Mouse (Mus musculus): ENCODE data around the gene Nedd4. TPM values are rescaled to one million over a fixed set of nuclear protein-coding genes. Genes with fewer than 3 reads are reported as not detected.
"Not testable (repeated sequence)": the region's sequence is repeated elsewhere in the genome, so short reads cannot be mapped to it uniquely, and the experiment has no call there.

Gene Nedd4
- polyA plus RNA-seq, 1 experiment = 80.4 TPM

- Histone ChIP-seq H3K27ac (ENCODE audit: control insufficient read depth, insufficient read depth, low read length) (peak overlapping the region; percentile 59; the same call in 1 of the 2 replicates), H3K27me3 (ENCODE audit: control insufficient read depth, insufficient read depth, low read length) (no peaks in the 10 kb centered on the region), H3K36me3 (ENCODE audit: control insufficient read depth, insufficient read depth, low read length) (no peaks in the 10 kb centered on the region), H3K4me3 (ENCODE audit: control insufficient read depth, insufficient read depth, low read length) (peak overlapping the region; percentile 43), H3K4me1 (replicated peaks; ENCODE audit: control insufficient read depth, insufficient read depth, low read length) (peaks cover 12% of the 10 kb centered on the region)
- TF ChIP-seq CTCF (IDR thresholded peaks at IDR 0.05; ENCODE audit: borderline replicate concordance, control insufficient read depth, extremely low read depth, insufficient read depth, low read length, poor library complexity) (no peak), POLR2A (IDR thresholded peaks at IDR 0.05; ENCODE audit: control insufficient read depth, extremely low read depth, insufficient read depth, low read length, poor library complexity) (no peak)
- no peak for DNase-seq
- WGBS = 30% methylated on average over 27 of the region's 27 CpGs
Observed at GRCm38 (mm10) chr9:72639843-72640621, 22.1 kb upstream of the Nedd4 start.

GRCm38 (mm10) chr9:72640642-72641041 is 21.5 kb upstream of the Nedd4 start:
- no peaks in the 10 kb centered on the region for H3K27me3 ChIP-seq (ENCODE audit: control insufficient read depth, insufficient read depth, low read length)
- WGBS = 89% methylated on average over 7 of the region's 7 CpGs
- no peak overlapping the region for H3K4me3 ChIP-seq (ENCODE audit: control insufficient read depth, insufficient read depth, low read length)
- DNase-seq = no peak
- TF ChIP-seq POLR2A (IDR thresholded peaks at IDR 0.05; ENCODE audit: control insufficient read depth, extremely low read depth, insufficient read depth, low read length, poor library complexity) (no peak), CTCF (IDR thresholded peaks at IDR 0.05; ENCODE audit: borderline replicate concordance, control insufficient read depth, extremely low read depth, insufficient read depth, low read length, poor library complexity) (no peak)
- peaks cover 12% of the 10 kb centered on the region for H3K4me1 ChIP-seq (replicated peaks; ENCODE audit: control insufficient read depth, insufficient read depth, low read length)
- no peaks in the 10 kb centered on the region for H3K36me3 ChIP-seq (ENCODE audit: control insufficient read depth, insufficient read depth, low read length)
- peak overlapping the region; percentile 59; the same call in 1 of the 2 replicates for H3K27ac ChIP-seq (ENCODE audit: control insufficient read depth, insufficient read depth, low read length)

GRCm38 (mm10) chr9:72641093-72641680 is 21.0 kb upstream of the Nedd4 start:
- H3K27ac ChIP-seq (ENCODE audit: control insufficient read depth, insufficient read depth, low read length) = no peak overlapping the region
- 96% methylated on average over 6 of the region's 6 CpGs for WGBS
- peaks cover 12% of the 10 kb centered on the region for H3K4me1 ChIP-seq (replicated peaks; ENCODE audit: control insufficient read depth, insufficient read depth, low read length)
- TF ChIP-seq CTCF (IDR thresholded peaks at IDR 0.05; ENCODE audit: borderline replicate concordance, control insufficient read depth, extremely low read depth, insufficient read depth, low read length, poor library complexity) = no peak
- TF ChIP-seq POLR2A (IDR thresholded peaks at IDR 0.05; ENCODE audit: control insufficient read depth, extremely low read depth, insufficient read depth, low read length, poor library complexity) = no peak
- H3K4me3 ChIP-seq (ENCODE audit: control insufficient read depth, insufficient read depth, low read length) = no peak overlapping the region
- H3K36me3 ChIP-seq (ENCODE audit: control insufficient read depth, insufficient read depth, low read length) = no peaks in the 10 kb centered on the region
- no peak for DNase-seq
- no peaks in the 10 kb centered on the region for H3K27me3 ChIP-seq (ENCODE audit: control insufficient read depth, insufficient read depth, low read length)

GRCm38 (mm10) chr9:72642756-72643447 is 19.2 kb upstream of the Nedd4 start:
- not testable (repeated sequence) for H3K4me3 ChIP-seq (ENCODE audit: control insufficient read depth, insufficient read depth, low read length); H3K27me3 ChIP-seq (ENCODE audit: control insufficient read depth, insufficient read depth, low read length); H3K36me3 ChIP-seq (ENCODE audit: control insufficient read depth, insufficient read depth, low read length); H3K27ac ChIP-seq (ENCODE audit: control insufficient read depth, insufficient read depth, low read length); DNase-seq
- 95% methylated on average over 4 of the region's 4 CpGs for WGBS
- peaks cover 12% of the 10 kb centered on the region for H3K4me1 ChIP-seq (replicated peaks; ENCODE audit: control insufficient read depth, insufficient read depth, low read length)

- H3K36me3 ChIP-seq (ENCODE audit: control insufficient read depth, insufficient read depth, low read length) = no peaks in the 10 kb centered on the region
- DNase-seq = no peak
- H3K27me3 ChIP-seq (ENCODE audit: control insufficient read depth, insufficient read depth, low read length) = no peaks in the 10 kb centered on the region
- H3K4me3 ChIP-seq (ENCODE audit: control insufficient read depth, insufficient read depth, low read length) = no peak overlapping the region
- no peak for TF ChIP-seq CTCF (IDR thresholded peaks at IDR 0.05; ENCODE audit: borderline replicate concordance, control insufficient read depth, extremely low read depth, insufficient read depth, low read length, poor library complexity)
- TF ChIP-seq POLR2A (IDR thresholded peaks at IDR 0.05; ENCODE audit: control insufficient read depth, extremely low read depth, insufficient read depth, low read length, poor library complexity) = no peak
- no peak overlapping the region for H3K27ac ChIP-seq (ENCODE audit: control insufficient read depth, insufficient read depth, low read length)
- WGBS = 92% methylated on average over 6 of the region's 6 CpGs
- H3K4me1 ChIP-seq (replicated peaks; ENCODE audit: control insufficient read depth, insufficient read depth, low read length) = peaks cover 12% of the 10 kb centered on the region
Observed at GRCm38 (mm10) chr9:72643651-72644417, 18.3 kb upstream of the Nedd4 start.

GRCm38 (mm10) chr9:72644418-72645110 is 17.6 kb upstream of the Nedd4 start:
- 72% methylated on average over 6 of the region's 6 CpGs for WGBS
- H3K27me3 ChIP-seq (ENCODE audit: control insufficient read depth, insufficient read depth, low read length) = no peaks in the 10 kb centered on the region
- H3K27ac ChIP-seq (ENCODE audit: control insufficient read depth, insufficient read depth, low read length) = no peak overlapping the region
- TF ChIP-seq CTCF (IDR thresholded peaks at IDR 0.05; ENCODE audit: borderline replicate concordance, control insufficient read depth, extremely low read depth, insufficient read depth, low read length, poor library complexity) = no peak
- TF ChIP-seq POLR2A (IDR thresholded peaks at IDR 0.05; ENCODE audit: control insufficient read depth, extremely low read depth, insufficient read depth, low read length, poor library complexity) = no peak
- no peaks in the 10 kb centered on the region for H3K36me3 ChIP-seq (ENCODE audit: control insufficient read depth, insufficient read depth, low read length)
- no peak for DNase-seq
- H3K4me1 ChIP-seq (replicated peaks; ENCODE audit: control insufficient read depth, insufficient read depth, low read length) = peaks cover 9% of the 10 kb centered on the region
- no peak overlapping the region for H3K4me3 ChIP-seq (ENCODE audit: control insufficient read depth, insufficient read depth, low read length)
